Mouse (Mus musculus) hindbrain, embryonic 13.5 days (tissue): ENCODE results near the gene Irf2. TPM values are rescaled to one million over a fixed set of nuclear protein-coding genes. Genes with fewer than 3 reads are reported as not detected.

Experiments used
- ATAC-seq: fragments of 200-750 bp; cut with Nextera tagmentation; 2 replicates; pipeline ENCODE4 v1.8.0; 2017; ENCODE audit warnings: moderate TSS enrichment; ENCODE audit not compliant: low FRiP score
- H3K27ac ChIP-seq: fragments of 300-500 bp; sonication (generic); 2 replicates; pipeline ENCODE4 v1.5.1; 2015; ENCODE audit warnings: inconsistent platforms, mild to moderate bottlenecking, moderate library complexity
- H3K27me3 ChIP-seq: fragments of 300-500 bp; sonication (generic); 2 replicates; pipeline ENCODE4 v1.6.1; 2015; ENCODE audit warnings: mild to moderate bottlenecking, inconsistent platforms
- H3K36me3 ChIP-seq: fragments of 300-500 bp; sonication (generic); 2 replicates; pipeline ENCODE4 v1.6.1; 2015; ENCODE audit warnings: mild to moderate bottlenecking, inconsistent platforms
- H3K4me1 ChIP-seq: fragments of 300-500 bp; sonication (generic); replicated peaks from 2 replicates; pipeline ENCODE4 v1.6.1; 2015; ENCODE audit warnings: inconsistent platforms
- H3K4me2 ChIP-seq: fragments of 300-500 bp; sonication (generic); 2 replicates; pipeline ENCODE4 v1.6.1; 2015; ENCODE audit warnings: inconsistent platforms, mild to moderate bottlenecking, moderate library complexity
- H3K4me3 ChIP-seq: fragments of 300-500 bp; sonication (generic); 2 replicates; pipeline ENCODE4 v1.5.1; 2015; ENCODE audit warnings: mild to moderate bottlenecking, inconsistent platforms
- H3K9ac ChIP-seq: fragments of 300-500 bp; sonication (generic); 2 replicates; pipeline ENCODE4 v1.6.1; 2015; ENCODE audit warnings: mild to moderate bottlenecking, inconsistent platforms
- H3K9me3 ChIP-seq: fragments of 300-500 bp; sonication (generic); 2 replicates; pipeline ENCODE4 v1.6.1; 2016; ENCODE audit warnings: inconsistent platforms
- WGBS: fragments of 180-500 bp; shearing (Covaris S2); methylation state at CpG from one replicate; pipeline ENCODE4 v1.1.7; 2015; 5-methylcytosine and 5-hydroxymethylcytosine counted together
- polyA plus RNA-seq: library from polyadenylated mRNA; unstranded; fragments of >200 nt; fragmentation: Nextera tagmentation; extraction: Ambion mirVana; gene quantifications from 2 replicates; pipeline ENCODE4 v1.2.1, GENCODE M21; 2015

Irf2 gene
- polyA plus RNA-seq, 1 experiment from 2014 or later: 9.3 TPM

DNA sequence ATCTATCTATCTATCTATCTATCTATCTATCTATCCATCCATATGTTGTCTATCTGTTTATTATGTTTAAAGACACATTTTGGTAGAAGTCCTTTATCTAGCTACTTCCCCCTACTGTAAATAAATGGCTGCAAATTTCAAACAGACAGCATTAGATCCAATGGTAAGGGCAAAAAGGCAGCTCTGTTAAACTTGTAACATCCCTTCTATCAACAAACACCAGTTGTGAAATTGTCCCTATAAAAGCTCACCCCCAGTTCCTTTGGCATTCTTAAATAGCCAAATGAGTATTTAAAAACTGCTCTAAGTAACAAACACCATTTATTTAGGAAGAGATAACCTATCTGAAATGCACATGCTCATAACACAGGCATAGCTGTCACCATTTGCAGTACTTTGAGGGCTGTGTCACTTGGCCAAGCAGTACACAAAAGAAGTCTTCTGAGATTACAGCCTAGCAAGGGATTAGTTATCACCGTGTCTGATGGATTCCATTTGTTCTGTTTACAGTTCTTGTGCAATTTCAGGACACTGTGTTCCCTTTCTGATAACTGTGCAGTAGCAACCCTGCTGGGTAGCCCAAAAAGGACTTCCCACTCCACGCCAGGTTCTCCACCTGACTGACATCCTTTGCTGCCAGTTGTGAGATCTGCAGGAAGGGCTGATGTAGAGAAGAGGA, 136.2 kb downstream of the Irf2 start:
- no peak for ATAC-seq
- no peaks in the 10 kb centered on the region; the same call in 1 of the 2 replicates for H3K4me1 ChIP-seq

DNA sequence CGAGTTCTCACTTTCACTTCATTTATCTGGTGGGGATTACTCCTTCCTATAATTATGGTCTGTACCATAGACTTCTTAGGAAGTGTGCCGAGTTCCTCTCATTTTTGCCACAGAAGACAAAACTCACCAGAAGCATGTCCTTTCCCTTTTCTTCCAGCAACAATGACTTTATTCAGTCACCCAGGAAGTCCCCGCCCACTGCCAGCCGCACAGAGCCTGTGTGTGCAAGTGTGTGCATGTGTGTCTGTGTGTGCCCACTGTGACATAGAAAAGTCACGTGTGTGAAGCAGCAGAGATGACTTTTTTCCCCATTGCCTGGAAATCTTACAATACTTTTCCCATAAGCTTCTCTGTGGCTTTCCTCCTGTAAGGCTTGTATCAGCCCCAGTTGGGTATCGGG, 141.8 kb downstream of the Irf2 start:
- Histone ChIP-seq H3K9ac (no peak overlapping the region), H3K4me1 (no peaks in the 10 kb centered on the region), H3K4me3 (no peak overlapping the region), H3K4me2 (no peak overlapping the region), H3K27ac (no peak overlapping the region), H3K27me3 (no peaks in the 10 kb centered on the region), H3K9me3 (no peaks in the 10 kb centered on the region), H3K36me3 (no peaks in the 10 kb centered on the region)
- no peak for ATAC-seq
- WGBS: 63% methylated on average over 6 of the region's 6 CpGs

More for the DNA sequence above, 136.2 kb downstream of the Irf2 start:
- Histone ChIP-seq H3K9me3 (no peaks in the 10 kb centered on the region), H3K27me3 (no peaks in the 10 kb centered on the region), H3K4me3 (no peak overlapping the region), H3K36me3 (no peaks in the 10 kb centered on the region), H3K27ac (no peak overlapping the region), H3K9ac (no peak overlapping the region), H3K4me2 (no peak overlapping the region)
- 76% methylated on average over 2 of the region's 2 CpGs for WGBS

DNA sequence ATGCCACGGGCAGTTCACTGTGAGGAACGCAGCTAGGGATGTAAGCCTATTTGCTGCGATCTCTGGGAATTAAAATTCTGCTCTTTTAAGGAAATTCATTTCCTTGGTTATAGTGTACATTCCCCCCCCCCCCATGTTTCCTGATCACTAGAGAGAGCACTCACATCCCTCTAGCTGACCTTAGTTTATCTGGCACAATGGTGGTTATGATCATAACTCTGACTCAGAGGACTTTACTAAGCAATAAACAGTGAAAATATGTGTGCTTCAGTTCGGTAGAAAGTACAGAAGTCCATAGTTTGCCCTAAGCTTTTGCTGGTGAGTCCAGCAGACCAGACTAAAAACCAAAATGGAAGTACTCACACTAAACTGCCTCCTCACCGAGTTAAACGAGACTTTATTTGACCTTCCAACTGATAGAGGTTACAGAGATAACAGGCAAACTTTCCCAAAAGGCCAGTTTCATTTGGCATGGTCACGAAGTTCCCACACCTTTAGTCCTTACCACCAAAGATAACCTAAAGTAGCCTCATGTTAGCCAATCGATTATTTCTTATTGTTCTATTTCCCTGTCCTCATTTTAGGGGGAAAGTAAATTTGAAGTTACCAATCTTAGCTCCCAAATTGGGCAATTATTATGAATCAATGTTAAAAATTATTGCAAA, 142.4 kb downstream of the Irf2 start:
- no peak for ATAC-seq
- Histone ChIP-seq H3K4me1 (no peaks in the 10 kb centered on the region), H3K36me3 (no peaks in the 10 kb centered on the region), H3K9ac (no peak overlapping the region), H3K27ac (no peak overlapping the region), H3K9me3 (no peaks in the 10 kb centered on the region), H3K27me3 (no peaks in the 10 kb centered on the region), H3K4me2 (no peak overlapping the region), H3K4me3 (no peak overlapping the region)
- 88% methylated on average over 8 of the region's 8 CpGs for WGBS

DNA sequence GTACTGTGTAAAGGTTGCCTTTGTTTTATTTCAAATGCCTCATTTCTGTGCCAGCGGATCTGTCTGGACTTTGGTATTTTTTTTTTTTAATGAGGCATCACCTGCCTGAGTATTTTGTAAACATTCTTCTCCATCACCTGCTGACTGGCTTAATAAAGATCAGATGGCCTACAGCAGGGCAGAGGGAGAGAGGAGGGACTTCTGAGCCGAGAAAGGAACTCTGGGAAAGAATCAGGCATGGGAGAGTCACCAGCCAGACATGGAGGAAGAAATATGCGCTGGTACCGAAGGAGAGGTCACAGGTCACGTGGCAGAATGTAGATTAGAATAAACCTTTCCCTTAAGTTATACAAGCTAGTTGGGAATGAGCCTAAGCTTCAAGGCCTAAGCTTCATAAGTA, 143.2 kb downstream of the Irf2 start:
- H3K4me3 ChIP-seq: no peak overlapping the region
- H3K4me1 ChIP-seq: no peaks in the 10 kb centered on the region
- H3K9ac ChIP-seq: no peak overlapping the region
- no peaks in the 10 kb centered on the region for H3K36me3 ChIP-seq
- H3K4me2 ChIP-seq: no peak overlapping the region
- H3K27me3 ChIP-seq: no peaks in the 10 kb centered on the region
- WGBS: 67% methylated on average over 5 of the region's 5 CpGs
- no peak for ATAC-seq
- H3K9me3 ChIP-seq: no peaks in the 10 kb centered on the region
- H3K27ac ChIP-seq: no peak overlapping the region

DNA sequence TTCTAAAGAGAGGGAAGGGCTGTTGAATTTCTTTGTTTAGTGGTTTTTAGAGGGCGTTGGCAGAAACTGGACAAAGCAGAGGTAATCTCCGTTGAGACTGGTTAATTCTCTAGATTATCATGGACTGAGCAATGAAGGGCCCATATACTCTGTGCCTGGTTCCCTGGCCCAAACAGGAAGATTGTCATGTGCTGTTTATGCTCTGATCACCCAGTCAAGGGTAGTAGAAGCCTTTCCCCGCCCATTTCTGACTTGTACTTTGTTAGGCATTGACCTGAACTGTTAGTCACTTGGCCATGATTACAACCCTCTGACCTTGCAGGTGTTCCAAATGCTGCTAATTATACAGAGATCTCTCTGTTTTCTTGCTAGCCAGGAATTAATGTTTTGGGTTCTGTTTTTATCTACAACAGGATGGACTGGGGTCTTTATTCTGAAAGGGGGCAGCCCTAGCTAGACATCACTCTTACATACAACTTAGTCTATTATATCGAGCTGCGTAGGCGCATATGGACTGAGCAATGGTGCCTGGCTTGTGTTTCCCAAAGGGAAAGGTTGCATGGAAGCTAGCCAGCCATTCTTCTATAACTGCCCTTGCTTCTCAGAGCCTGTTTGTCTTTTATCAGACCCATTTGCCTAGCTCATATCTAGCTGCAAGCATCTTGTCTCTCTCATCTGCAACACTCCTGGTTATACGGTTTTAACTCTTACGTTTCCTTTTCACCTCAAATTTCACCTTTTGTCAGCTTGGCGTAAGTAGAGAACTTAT, 143.9 kb downstream of the Irf2 start:
- H3K36me3 ChIP-seq: no peaks in the 10 kb centered on the region
- H3K4me3 ChIP-seq: no peak overlapping the region
- no peak overlapping the region for H3K4me2 ChIP-seq
- H3K4me1 ChIP-seq: no peaks in the 10 kb centered on the region
- no peaks in the 10 kb centered on the region for H3K27me3 ChIP-seq
- ATAC-seq: no peak
- H3K9me3 ChIP-seq: no peaks in the 10 kb centered on the region
- no peak overlapping the region for H3K27ac ChIP-seq
- 91% methylated on average over 9 of the region's 9 CpGs for WGBS
- no peak overlapping the region for H3K9ac ChIP-seq

DNA sequence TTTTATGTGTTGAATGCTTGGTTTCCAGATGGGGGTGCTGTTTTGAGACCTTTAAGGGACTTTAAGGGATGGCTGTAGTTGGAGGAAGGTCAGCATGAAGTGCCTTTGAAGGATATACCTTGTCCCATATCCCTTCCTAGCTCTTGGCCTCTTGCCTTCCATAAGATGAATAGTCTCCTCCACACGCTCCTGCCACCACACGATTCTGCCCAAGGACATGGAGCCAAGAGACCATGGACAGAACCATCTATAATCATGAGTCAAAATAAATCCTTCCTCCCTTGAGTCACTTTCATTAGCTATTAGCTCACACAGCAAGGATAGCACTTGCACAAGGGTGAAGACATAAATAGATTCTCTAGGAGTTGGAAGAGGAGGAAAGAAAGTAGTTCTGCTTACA, 146.3 kb downstream of the Irf2 start:
- Histone ChIP-seq H3K27me3 (no peaks in the 10 kb centered on the region), H3K36me3 (no peaks in the 10 kb centered on the region), H3K4me1 (0 out of 2 replicates have a peak, but pooled peaks cover 5% of the 10 kb centered on the region), H3K4me3 (no peak overlapping the region), H3K27ac (no peak overlapping the region), H3K9ac (no peak overlapping the region), H3K9me3 (no peaks in the 10 kb centered on the region), H3K4me2 (no peak overlapping the region)
- no peak for ATAC-seq
- 93% methylated on average over 2 of the region's 2 CpGs for WGBS

DNA sequence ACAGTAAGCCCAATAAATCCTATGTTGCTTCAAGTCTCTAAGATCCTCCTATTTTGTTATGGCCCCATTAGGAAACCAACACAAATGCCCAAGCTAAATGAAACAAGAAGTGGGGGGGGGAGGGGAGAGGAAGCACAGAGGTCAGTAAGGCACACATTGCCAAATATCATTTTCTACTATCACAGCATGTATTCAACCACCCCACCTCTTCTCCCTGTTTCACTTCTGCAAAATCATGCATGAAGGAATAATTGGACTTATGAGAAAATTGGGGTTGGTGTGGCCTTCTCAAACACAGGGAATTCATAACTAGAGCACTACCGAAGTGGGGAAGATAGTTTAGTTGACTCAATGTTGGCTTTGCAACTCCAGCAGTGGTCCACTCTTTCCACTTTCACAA, 146.7 kb downstream of the Irf2 start:
- H3K4me2 ChIP-seq: no peak overlapping the region
- WGBS: 90% methylated on average over 1 of the region's 1 CpGs
- no peak overlapping the region for H3K4me3 ChIP-seq
- H3K9me3 ChIP-seq: no peaks in the 10 kb centered on the region
- no peaks in the 10 kb centered on the region for H3K27me3 ChIP-seq
- ATAC-seq: no peak
- H3K9ac ChIP-seq: no peak overlapping the region
- H3K36me3 ChIP-seq: no peaks in the 10 kb centered on the region
- 0 out of 2 replicates have a peak, but pooled peaks cover 5% of the 10 kb centered on the region for H3K4me1 ChIP-seq
- H3K27ac ChIP-seq: no peak overlapping the region

DNA sequence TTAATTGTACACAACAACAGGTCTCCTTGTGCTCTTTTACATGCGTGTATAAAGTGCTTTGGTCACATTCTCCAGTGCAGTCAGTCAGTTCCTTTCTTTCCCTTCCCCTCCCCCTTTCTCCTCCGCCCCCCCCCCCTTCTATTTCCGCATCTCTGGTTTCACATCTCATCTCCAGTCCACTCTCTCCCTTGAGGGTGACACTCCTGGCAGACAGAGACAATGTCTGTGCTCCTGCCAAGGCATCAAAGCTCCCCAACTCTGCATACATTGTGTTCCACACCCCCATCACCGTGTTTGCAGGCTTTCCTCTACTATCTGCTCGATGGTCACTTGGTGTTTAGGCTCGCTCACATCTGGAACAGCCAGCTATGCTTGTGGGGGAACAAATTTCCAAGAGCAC, 147.9 kb downstream of the Irf2 start:
- H3K4me3 ChIP-seq: no peak overlapping the region
- ATAC-seq: no peak

DNA sequence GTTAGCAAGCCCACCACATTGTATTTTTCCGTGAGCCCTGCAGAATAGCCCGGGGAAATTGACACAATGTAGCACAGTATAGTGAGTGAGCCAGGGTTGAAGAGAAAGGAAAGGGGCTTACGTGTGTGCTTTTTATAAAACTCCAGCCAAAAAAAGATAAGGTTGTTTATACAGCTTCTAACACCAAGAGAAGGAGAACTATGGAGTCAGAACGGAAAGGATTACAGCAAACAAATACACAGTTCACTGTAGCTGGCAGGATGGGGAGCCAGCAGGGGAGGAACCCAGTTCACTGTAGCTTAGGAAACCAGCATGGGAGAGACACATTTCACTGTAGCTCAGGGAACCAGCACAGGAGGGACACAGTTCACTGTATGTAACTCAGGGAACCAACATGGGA, 149.0 kb downstream of the Irf2 start:
- no peak overlapping the region for H3K27ac ChIP-seq

More for the DNA sequence above, 147.9 kb downstream of the Irf2 start:
- no peaks in the 10 kb centered on the region for H3K9me3 ChIP-seq
- H3K9ac ChIP-seq: no peak overlapping the region
- no peaks in the 10 kb centered on the region for H3K36me3 ChIP-seq
- peaks cover 8% of the 10 kb centered on the region; the same call in 1 of the 2 replicates for H3K4me1 ChIP-seq
- no peak overlapping the region for H3K4me2 ChIP-seq
- H3K27me3 ChIP-seq: no peaks in the 10 kb centered on the region
- no peak overlapping the region for H3K27ac ChIP-seq
- 71% methylated on average over 5 of the region's 6 CpGs for WGBS

DNA sequence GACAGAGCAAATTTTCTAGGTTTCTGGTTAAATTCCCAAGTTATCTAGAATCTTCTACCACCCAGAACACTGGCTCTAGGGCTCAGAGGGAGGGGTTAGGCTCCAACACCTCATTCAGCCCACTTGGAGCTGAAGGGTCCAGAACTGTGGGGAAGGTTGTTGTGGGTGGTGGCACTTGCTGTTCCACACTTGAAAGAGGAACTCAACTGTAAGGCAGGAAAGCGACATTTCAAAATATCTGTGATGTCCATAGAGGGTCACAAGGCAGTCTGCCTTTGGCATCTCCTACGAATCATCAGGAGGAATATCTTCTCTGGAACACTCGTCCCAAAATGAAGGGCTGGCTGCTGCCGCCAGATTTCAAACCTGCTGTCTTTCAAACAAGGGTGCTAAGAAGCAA, 150.7 kb downstream of the Irf2 start:
- H3K4me2 ChIP-seq: no peak overlapping the region
- H3K4me3 ChIP-seq: no peak overlapping the region
- peaks cover 13% of the 10 kb centered on the region for H3K4me1 ChIP-seq
- ATAC-seq: no peak
- H3K36me3 ChIP-seq: no peaks in the 10 kb centered on the region
- no peak overlapping the region for H3K27ac ChIP-seq
- H3K27me3 ChIP-seq: no peaks in the 10 kb centered on the region
- H3K9ac ChIP-seq: no peak overlapping the region
- 85% methylated on average over 4 of the region's 4 CpGs for WGBS
- no peaks in the 10 kb centered on the region for H3K9me3 ChIP-seq

More for the DNA sequence above, 149.0 kb downstream of the Irf2 start:
- H3K4me2 ChIP-seq: no peak overlapping the region
- peaks cover 13% of the 10 kb centered on the region for H3K4me1 ChIP-seq
- no peaks in the 10 kb centered on the region for H3K9me3 ChIP-seq
- H3K27me3 ChIP-seq: no peaks in the 10 kb centered on the region
- H3K4me3 ChIP-seq: no peak overlapping the region
- no peak overlapping the region for H3K9ac ChIP-seq
- ATAC-seq: no peak
- WGBS: 68% methylated on average over 4 of the region's 4 CpGs
- no peaks in the 10 kb centered on the region for H3K36me3 ChIP-seq

DNA sequence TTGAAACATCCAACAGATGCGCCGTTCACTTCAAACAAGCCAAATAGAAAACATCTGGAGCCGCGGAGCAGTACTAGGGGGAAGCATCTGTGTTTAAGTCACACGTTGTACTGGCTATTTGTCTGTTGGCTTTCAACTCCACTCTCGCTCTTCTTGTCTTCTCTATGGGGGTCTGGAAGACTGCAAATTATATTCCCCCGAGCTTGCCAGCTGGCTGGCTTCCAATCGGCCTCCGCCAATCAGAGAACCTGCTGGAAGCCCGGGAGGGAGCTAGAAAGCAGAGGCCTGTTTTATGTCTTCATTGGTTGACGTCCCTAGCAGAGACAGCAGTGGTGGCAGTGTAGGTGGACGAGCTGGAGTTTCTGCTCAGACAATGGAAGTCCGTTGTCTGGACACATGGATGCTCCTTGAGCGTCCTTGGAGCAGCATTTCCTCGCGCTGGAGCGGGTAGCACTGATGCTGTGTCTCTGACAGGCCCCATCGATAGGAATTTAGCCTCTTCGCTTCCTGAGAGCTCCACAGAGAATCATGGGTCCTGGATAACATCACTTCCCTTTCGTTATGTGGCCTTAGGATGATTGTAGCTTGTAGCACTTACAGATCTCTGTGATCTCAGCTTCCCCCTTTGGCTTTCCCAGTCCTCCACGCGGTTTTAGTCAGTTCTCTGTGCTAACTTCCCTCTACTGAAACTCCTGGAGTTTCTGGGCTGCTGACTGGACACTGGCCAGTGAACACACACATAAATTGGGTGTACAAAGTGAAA, 153.2 kb downstream of the Irf2 start:
- H3K4me1 ChIP-seq: peaks cover 13% of the 10 kb centered on the region
- 73% methylated on average over 22 of the region's 22 CpGs for WGBS
- H3K9ac ChIP-seq: no peak overlapping the region
- H3K27ac ChIP-seq: no peak overlapping the region
- no peak overlapping the region for H3K4me3 ChIP-seq
- H3K9me3 ChIP-seq: no peaks in the 10 kb centered on the region
- no peaks in the 10 kb centered on the region for H3K36me3 ChIP-seq
- ATAC-seq: peak; percentile 46; the same call in 1 of the 2 replicates
- H3K27me3 ChIP-seq: no peaks in the 10 kb centered on the region
- 0 out of 2 replicates have a peak overlapping the region, but pooled peaks have one; percentile 8 for H3K4me2 ChIP-seq

DNA sequence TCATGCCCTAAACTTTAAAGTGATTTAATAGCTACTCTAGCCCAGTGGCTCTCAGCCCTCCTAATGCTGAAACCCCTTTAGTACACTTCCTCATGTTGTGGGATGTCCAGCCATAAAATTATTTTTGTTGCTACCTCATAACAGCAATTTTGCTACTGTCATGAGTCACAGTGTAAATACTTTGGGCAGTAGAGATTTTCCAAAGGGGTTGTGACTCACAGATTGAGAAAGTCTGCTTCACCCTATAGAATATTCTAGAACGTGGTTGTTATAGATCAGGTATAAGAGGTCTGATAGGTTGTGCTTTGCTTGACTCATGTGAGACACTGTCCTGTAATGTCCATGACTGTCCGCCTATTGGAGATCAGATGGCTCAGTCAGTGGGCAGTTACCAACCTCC, 154.9 kb downstream of the Irf2 start:
- Histone ChIP-seq H3K27ac (no peak overlapping the region), H3K27me3 (no peaks in the 10 kb centered on the region), H3K9ac (no peak overlapping the region), H3K4me3 (no peak overlapping the region), H3K4me2 (no peak overlapping the region), H3K36me3 (no peaks in the 10 kb centered on the region), H3K4me1 (peaks cover 13% of the 10 kb centered on the region), H3K9me3 (no peaks in the 10 kb centered on the region)
- 99% methylated on average over 2 of the region's 2 CpGs for WGBS
- ATAC-seq: no peak
